Mouse (Mus musculus) liver, embryonic 14.5 days (tissue): ENCODE results near the gene Mtus2. TPM values are rescaled to one million over a fixed set of nuclear protein-coding genes. Genes with fewer than 3 reads are reported as not detected.

Experiments
- ATAC-seq: fragments of 200-750 bp; cut with Nextera tagmentation; 2 replicates; pipeline ENCODE4 v1.8.0; 2017; ENCODE audit warnings: moderate number of reproducible peaks, mild to moderate bottlenecking, moderate library complexity; ENCODE audit not compliant: insufficient read depth
- DNase-seq, 3 experiments: peaks; one replicate each; pipeline ENCODE4 v3.0.0-alpha.2; 2012 to 2013; ENCODE audit warnings: low read depth in 3 of 3, low spot score in 3 of 3
- H3K27ac ChIP-seq: fragments of 300-500 bp; sonication (generic); 2 replicates; pipeline ENCODE4 v1.5.1; 2014; ENCODE audit warnings: moderate library complexity, mild to moderate bottlenecking, control low read depth, inconsistent platforms
- H3K27me3 ChIP-seq: fragments of 300-500 bp; sonication (generic); 2 replicates; pipeline ENCODE4 v1.6.1; 2014; ENCODE audit warnings: mild to moderate bottlenecking, low read length, moderate library complexity; ENCODE audit not compliant: control insufficient read depth, insufficient read depth
- H3K36me3 ChIP-seq: fragments of 300-500 bp; sonication (generic); replicated peaks from 2 replicates; pipeline ENCODE4 v1.6.1; 2014; ENCODE audit warnings: low read depth; ENCODE audit not compliant: control insufficient read depth, insufficient read depth
- H3K4me1 ChIP-seq, 2 experiments: fragments of 200-500 bp in 1 of 2; fragments of 300-500 bp in 1 of 2; sonication (generic) in 1 of 2; replicated peaks; 2 replicates each; pipeline ENCODE4 v1.6.1; 2012 to 2014; ENCODE audit warnings: antibody characterized with exemption in 1 of 2, inconsistent platforms in 1 of 2, low read length in 1 of 2; ENCODE audit not compliant: control insufficient read depth in 2 of 2, insufficient read depth in 2 of 2
- H3K4me2 ChIP-seq: fragments of 300-500 bp; sonication (generic); 2 replicates; pipeline ENCODE4 v1.6.1; 2014; ENCODE audit warnings: low read depth, mild to moderate bottlenecking, control low read depth, moderate library complexity
- H3K4me3 ChIP-seq, 2 experiments: fragments of 200-500 bp in 1 of 2; fragments of 300-500 bp in 1 of 2; sonication (generic) in 1 of 2; 2 replicates each; pipeline ENCODE4 v1.5.1; 2012 to 2014; ENCODE audit warnings: low read depth in 2 of 2, low read length in 2 of 2, mild to moderate bottlenecking in 2 of 2, control low read depth in 1 of 2, inconsistent platforms in 1 of 2, moderate library complexity in 1 of 2; ENCODE audit not compliant: insufficient read depth in 1 of 2
- H3K9ac ChIP-seq: fragments of 300-500 bp; sonication (generic); replicated peaks from 2 replicates; pipeline ENCODE4 v1.6.1; 2014; ENCODE audit warnings: mild to moderate bottlenecking, control low read depth, moderate library complexity
- H3K9me3 ChIP-seq: fragments of 300-500 bp; sonication (generic); 2 replicates; pipeline ENCODE4 v1.6.1; 2016; ENCODE audit warnings: low read length, mixed read lengths; ENCODE audit not compliant: control insufficient read depth
- CTCF ChIP-seq: IDR thresholded peaks from 2 replicates; pipeline ENCODE4 v1.5.1; 2016; ENCODE audit warnings: antibody characterized with exemption, low read depth, control low read depth
- EP300 ChIP-seq: IDR thresholded peaks from 2 replicates; pipeline ENCODE4 v1.6.1; 2016; ENCODE audit warnings: antibody characterized with exemption, low read depth
- WGBS: fragments of 180-500 bp; shearing (Covaris S2); extraction: QIAGEN DNeasy Blood & Tissue Kit; methylation state at CpG from one replicate; pipeline ENCODE4 v1.1.7; 2014; ENCODE audit not compliant: insufficient replicate concordance; 5-methylcytosine and 5-hydroxymethylcytosine counted together
- polyA plus RNA-seq, 2 experiments: library from polyadenylated mRNA; depleted of rRNA in 1 of 2; stranded (reverse) in 1 of 2; unstranded in 1 of 2; fragments of >200 nt; fragmentation: Nextera tagmentation in 1 of 2; extraction: Ambion mirVana in 1 of 2; gene quantifications; 2 replicates each; pipeline versions ENCODE4 v1.2.1 to v1.2.3; 2012 to 2014

The Mtus2 gene
- polyA plus RNA-seq, 2 experiments: 0.48 to 0.80 TPM

DNA sequence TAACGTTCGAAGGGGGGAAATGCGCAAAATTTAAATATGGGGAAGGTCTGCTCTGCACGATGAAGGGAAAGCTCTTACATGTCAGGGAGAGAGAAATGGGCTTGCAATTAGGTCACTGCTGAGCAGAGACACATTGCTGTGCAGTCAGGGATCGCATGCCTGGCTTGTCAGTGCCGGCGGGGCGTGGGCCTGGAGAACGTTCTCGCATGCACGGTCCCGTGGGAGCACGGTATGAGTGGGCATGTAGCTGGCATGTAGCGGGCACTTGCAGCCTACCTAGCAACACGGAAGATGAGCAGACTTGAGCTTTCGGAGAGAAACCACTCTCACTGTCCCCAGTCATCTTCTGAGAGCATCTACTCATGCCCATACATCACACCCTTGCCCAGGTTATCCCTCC lies 266.9 kb downstream of the Mtus2 start:
- DNase-seq: no peak
- TF ChIP-seq EP300 (no peak), CTCF (no peak)
- no peak overlapping the region for H3K4me2 ChIP-seq
- 73% methylated on average over 16 of the region's 16 CpGs for WGBS
- no peaks in the 10 kb centered on the region for H3K9me3 ChIP-seq
- H3K36me3 ChIP-seq: no peaks in the 10 kb centered on the region
- no peak overlapping the region for H3K4me3 ChIP-seq
- H3K27ac ChIP-seq: no peak overlapping the region
- ATAC-seq: no peak
- H3K4me1 ChIP-seq: no peaks in the 10 kb centered on the region
- H3K9ac ChIP-seq: no peak overlapping the region
- H3K27me3 ChIP-seq: no peaks in the 10 kb centered on the region

DNA sequence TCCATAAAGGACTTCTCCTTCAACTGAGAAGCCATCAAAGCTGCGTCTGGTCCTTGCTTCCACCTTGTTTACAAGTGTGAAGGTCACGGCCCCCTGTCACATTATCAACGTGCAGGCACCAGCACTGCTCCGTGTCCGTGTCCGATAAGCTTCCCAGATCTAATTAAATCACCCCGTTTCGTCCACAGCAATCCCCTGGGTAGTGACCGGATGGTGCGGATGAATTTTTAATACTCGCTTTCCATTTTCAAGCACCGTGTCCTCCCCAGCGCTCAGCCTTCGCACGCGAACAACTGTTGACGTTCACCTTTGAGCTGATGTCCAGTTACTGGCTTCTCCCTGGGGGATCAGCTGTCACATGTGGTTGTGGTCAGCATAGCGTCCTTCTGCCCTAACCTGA lies 276.6 kb downstream of the Mtus2 start:
- Histone ChIP-seq H3K27me3 (no peaks in the 10 kb centered on the region), H3K9ac (no peak overlapping the region), H3K27ac (no peak overlapping the region), H3K4me3 (no peak overlapping the region), H3K4me1 (no peaks in the 10 kb centered on the region), H3K4me2 (no peak overlapping the region), H3K9me3 (no peaks in the 10 kb centered on the region), H3K36me3 (no peaks in the 10 kb centered on the region)
- 79% methylated on average over 18 of the region's 18 CpGs for WGBS
- ATAC-seq: no peak
- TF ChIP-seq CTCF (no peak), EP300 (no peak)
- no peak for DNase-seq

DNA sequence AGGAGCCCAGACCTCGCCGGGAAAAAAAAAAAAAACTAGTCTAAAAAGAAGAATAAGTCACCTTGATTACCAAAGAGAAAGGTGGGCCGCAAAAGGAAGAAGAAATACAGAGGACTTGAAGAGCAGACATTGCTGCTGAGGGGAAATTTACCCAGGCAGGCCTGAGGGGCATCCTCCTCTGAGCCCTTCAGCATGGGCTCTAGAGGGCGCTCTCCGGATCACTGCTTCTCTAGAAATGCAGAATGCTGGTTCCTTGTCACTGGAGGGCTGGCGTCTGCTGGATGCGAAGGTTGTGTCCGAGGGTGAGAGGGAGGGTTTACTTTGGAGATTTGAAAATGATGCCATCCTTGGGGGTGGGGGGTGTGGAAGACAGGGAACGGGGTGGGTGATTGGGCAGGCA lies 279.5 kb downstream of the Mtus2 start:
- H3K4me2 ChIP-seq: no peak overlapping the region
- WGBS: 41% methylated on average over 9 of the region's 9 CpGs
- no peaks in the 10 kb centered on the region for H3K36me3 ChIP-seq
- no peak overlapping the region for H3K4me3 ChIP-seq
- no peaks in the 10 kb centered on the region for H3K4me1 ChIP-seq
- no peak overlapping the region for H3K9ac ChIP-seq
- H3K27ac ChIP-seq: no peak overlapping the region
- no peaks in the 10 kb centered on the region for H3K9me3 ChIP-seq
- DNase-seq (no peak), ATAC-seq (no peak)
- no peaks in the 10 kb centered on the region for H3K27me3 ChIP-seq
- TF ChIP-seq EP300 (no peak), CTCF (0 out of 2 replicates have a peak, but pooled peaks have one; percentile 9)

DNA sequence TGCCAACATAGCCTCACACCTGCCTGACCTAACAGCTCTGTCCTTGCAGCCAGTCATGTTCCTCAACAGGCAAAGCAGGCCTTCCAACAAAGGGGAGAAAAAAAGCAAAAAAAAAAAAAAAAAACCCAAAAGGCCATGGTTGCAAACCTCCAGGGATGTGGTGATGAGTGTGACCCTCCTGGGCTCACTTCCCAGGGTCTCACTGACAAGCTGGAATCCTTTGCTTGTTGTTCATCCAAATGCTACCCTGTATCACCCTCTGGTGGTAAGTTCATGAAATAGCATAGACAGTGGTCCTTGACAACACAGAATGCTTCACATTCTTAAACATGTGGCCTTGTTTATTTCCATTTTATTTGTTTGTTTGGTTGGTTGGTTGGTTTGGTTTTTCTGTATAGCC lies 281.9 kb downstream of the Mtus2 start:
- Histone ChIP-seq H3K4me2 (no peak overlapping the region), H3K4me3 (no peak overlapping the region), H3K4me1 (no peaks in the 10 kb centered on the region), H3K9ac (no peak overlapping the region), H3K9me3 (no peaks in the 10 kb centered on the region), H3K27me3 (no peaks in the 10 kb centered on the region), H3K36me3 (no peaks in the 10 kb centered on the region), H3K27ac (no peak overlapping the region)
- no peak for ATAC-seq
- DNase-seq: no peak
- TF ChIP-seq EP300 (no peak), CTCF (peak; percentile 53)

DNA sequence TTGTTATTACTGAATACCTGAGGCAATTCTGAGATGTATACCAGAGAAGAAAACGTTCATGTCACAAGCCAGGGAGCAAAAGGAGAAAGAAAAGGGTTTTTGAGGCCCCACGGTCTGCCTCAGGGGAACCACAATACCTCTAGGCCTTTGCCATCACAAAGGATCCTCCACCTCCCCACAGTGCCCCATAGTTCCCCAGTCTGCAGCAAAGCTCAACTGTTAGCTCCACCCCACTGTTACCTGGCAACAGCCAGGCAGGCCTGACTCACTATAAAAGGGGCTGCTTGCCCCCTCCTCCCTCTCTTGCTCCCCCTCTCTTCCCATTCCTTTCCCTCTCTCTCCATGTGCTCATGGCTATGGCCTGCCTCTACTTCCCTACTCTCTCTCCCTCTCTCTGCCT lies 282.6 kb downstream of the Mtus2 start:
- no peaks in the 10 kb centered on the region for H3K36me3 ChIP-seq
- ATAC-seq: no peak
- TF ChIP-seq CTCF (no peak), EP300 (no peak)
- no peak overlapping the region for H3K4me3 ChIP-seq
- H3K4me2 ChIP-seq: no peak overlapping the region
- 19% methylated on average over 2 of the region's 2 CpGs for WGBS
- H3K27ac ChIP-seq: no peak overlapping the region
- no peaks in the 10 kb centered on the region for H3K9me3 ChIP-seq
- DNase-seq: no peak
- no peaks in the 10 kb centered on the region for H3K27me3 ChIP-seq
- H3K9ac ChIP-seq: no peak overlapping the region
- no peaks in the 10 kb centered on the region for H3K4me1 ChIP-seq
